Mouse (Mus musculus): ENCODE data around the gene Sh3d19. TPM values are rescaled to one million over a fixed set of nuclear protein-coding genes. Genes with fewer than 3 reads are reported as not detected.
A peak's percentile ranks its signal among the peaks of the same experiment; 100 is the strongest.

The Sh3d19 gene
- total RNA-seq, 2 experiments from 2014 or later = 3.0 to 5.6 TPM

GRCm38 (mm10) chr3:86114659-86115338, 143.9 kb downstream of the Sh3d19 start:
- no peak for ATAC-seq (replicated peaks; ENCODE audit: low FRiP score, low TSS enrichment, poor library complexity, severe bottlenecking)

- ATAC-seq (replicated peaks; ENCODE audit: low FRiP score, low TSS enrichment, poor library complexity, severe bottlenecking) = no peak
These were observed 146.0 kb downstream of the Sh3d19 start for GRCm38 (mm10) chr3:86116951-86117350.

- ATAC-seq (replicated peaks; ENCODE audit: low FRiP score, low TSS enrichment, poor library complexity, severe bottlenecking) = no peak
These were observed 148.5 kb downstream of the Sh3d19 start for GRCm38 (mm10) chr3:86119237-86119932.

- no peak for ATAC-seq (replicated peaks; ENCODE audit: low FRiP score, low TSS enrichment, poor library complexity, severe bottlenecking)
These were observed 151.2 kb downstream of the Sh3d19 start for GRCm38 (mm10) chr3:86122156-86122555.

- ATAC-seq (replicated peaks; ENCODE audit: low FRiP score, low TSS enrichment, poor library complexity, severe bottlenecking) = peak; percentile 67
These were observed 152.4 kb downstream of the Sh3d19 start for GRCm38 (mm10) chr3:86123251-86123746.

GRCm38 (mm10) chr3:86129757-86130156, 158.8 kb downstream of the Sh3d19 start:
- ATAC-seq (replicated peaks; ENCODE audit: low FRiP score, low TSS enrichment, poor library complexity, severe bottlenecking) = 0 out of 2 replicates have a peak, but pooled peaks have one; percentile 64

GRCm38 (mm10) chr3:86134939-86135638, 164.2 kb downstream of the Sh3d19 start:
- ATAC-seq (replicated peaks; ENCODE audit: low FRiP score, low TSS enrichment, poor library complexity, severe bottlenecking) = no peak

GRCm38 (mm10) chr3:86135886-86136563, 165.1 kb downstream of the Sh3d19 start:
- ATAC-seq (replicated peaks; ENCODE audit: low FRiP score, low TSS enrichment, poor library complexity, severe bottlenecking) = peak; percentile 69

GRCm38 (mm10) chr3:86136936-86137574, 166.1 kb downstream of the Sh3d19 start:
- ATAC-seq (replicated peaks; ENCODE audit: low FRiP score, low TSS enrichment, poor library complexity, severe bottlenecking) = no peak

GRCm38 (mm10) chr3:86139660-86140059, 168.8 kb downstream of the Sh3d19 start:
- no peak for ATAC-seq (replicated peaks; ENCODE audit: low FRiP score, low TSS enrichment, poor library complexity, severe bottlenecking)

GRCm38 (mm10) chr3:86141366-86141765, 170.5 kb downstream of the Sh3d19 start:
- ATAC-seq (replicated peaks; ENCODE audit: low FRiP score, low TSS enrichment, poor library complexity, severe bottlenecking) = no peak

GRCm38 (mm10) chr3:86141886-86142262, 171.0 kb downstream of the Sh3d19 start:
- peak; percentile 18 for ATAC-seq (replicated peaks; ENCODE audit: low FRiP score, low TSS enrichment, poor library complexity, severe bottlenecking)

GRCm38 (mm10) chr3:86142263-86142933, 171.5 kb downstream of the Sh3d19 start, which contains the start of gene Rps3a1:
Rps3a1 (minus strand) TSS chr3:86142702.
- ATAC-seq (replicated peaks; ENCODE audit: low FRiP score, low TSS enrichment, poor library complexity, severe bottlenecking) = peak; percentile 91

GRCm38 (mm10) chr3:86142934-86143317, 172.0 kb downstream of the Sh3d19 start:
- ATAC-seq (replicated peaks; ENCODE audit: low FRiP score, low TSS enrichment, poor library complexity, severe bottlenecking) = peak; percentile 25

GRCm38 (mm10) chr3:86143343-86143742, 172.4 kb downstream of the Sh3d19 start:
- no peak for ATAC-seq (replicated peaks; ENCODE audit: low FRiP score, low TSS enrichment, poor library complexity, severe bottlenecking)

- no peak for ATAC-seq (replicated peaks; ENCODE audit: low FRiP score, low TSS enrichment, poor library complexity, severe bottlenecking)
These were observed 178.2 kb downstream of the Sh3d19 start for GRCm38 (mm10) chr3:86149063-86149462.

- no peak for ATAC-seq (replicated peaks; ENCODE audit: low FRiP score, low TSS enrichment, poor library complexity, severe bottlenecking)
These were observed 178.6 kb downstream of the Sh3d19 start for GRCm38 (mm10) chr3:86149521-86149920.

- no peak for ATAC-seq (replicated peaks; ENCODE audit: low FRiP score, low TSS enrichment, poor library complexity, severe bottlenecking)
These were observed 198.0 kb downstream of the Sh3d19 start for GRCm38 (mm10) chr3:86168841-86169425.

Measured in megakaryocyte-erythroid progenitor cell, adult 5-6 weeks (primary cell).